ENCODE assay signal across 12 mouse cellular contexts in the genomic region with DNA sequence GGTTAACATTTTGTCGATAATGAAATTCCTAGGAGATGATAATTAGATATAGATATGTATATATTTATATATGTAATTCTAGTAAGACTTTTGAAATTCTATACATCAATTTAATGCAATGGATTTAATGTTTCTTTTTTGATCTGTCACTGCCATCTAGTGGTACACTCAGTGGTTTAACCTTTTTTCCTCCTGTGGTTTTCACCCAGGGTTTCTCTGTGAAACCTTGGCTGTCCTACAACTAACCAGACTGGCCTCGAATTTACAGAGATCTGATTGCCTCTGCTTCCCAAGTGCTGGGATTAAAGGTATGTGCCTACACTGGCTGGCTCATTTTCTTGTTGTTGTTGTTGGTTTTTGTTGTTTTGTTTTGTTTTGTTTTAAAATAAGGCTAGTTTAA.
DNase-seq lines count a peak whose midpoint lies in the region; ATAC-seq lines count a peak whose summit lies in the region.
"Had no signal": no experiment of that assay in that cellular context is flagged by ENCODE, and none has a peak within 500 bp of the region (broad histone marks: within the 10 kb centered on the region; RNA-seq: fewer than 3 reads in every experiment).

No protein-coding gene starts in this region.

- 12% methylated on average over 2 of the region's 2 CpGs for WGBS in lung, embryonic 16.5 days
- WGBS in forebrain, embryonic 15.5 days = 14% methylated on average over 2 of the region's 2 CpGs

- peak; percentile 3 to 17 for DNase-seq in cerebellum, postnatal 14 days
- DNase-seq in cerebellum, adult 18-20 months = no peak
- DNase-seq in lung, postnatal 10 days = no peak
- DNase-seq in retina, postnatal 7 days (ENCODE audit: low read depth, low spot score) = peak; percentile 20
- no peak for DNase-seq in adrenal gland, adult 2 months
- DNase-seq in left cerebral cortex, postnatal 4 days = no peak
- DNase-seq: heart, postnatal 14 days; right cerebral cortex, adult 18-20 months had no signal

- H3K4me1 ChIP-seq in lung, embryonic 16.5 days (replicated peaks; ENCODE audit: control insufficient read depth, insufficient read depth, low read length) = no peaks in the 10 kb centered on the region
- no peaks in the 10 kb centered on the region for H3K4me1 ChIP-seq in forebrain, embryonic 15.5 days
- H3K4me1 ChIP-seq: embryonic facial prominence, embryonic 13.5 days; limb, embryonic 15.5 days had no signal

- intact Hi-C loops in left cerebral cortex, postnatal 4 days (cut with DNase I) = loop anchor here (5.0 kb wide), 1 partner anchor 386 kb away; no protein-coding TSS in a partner anchor

- no peak overlapping the region for H3K4me3 ChIP-seq in lung, embryonic 16.5 days (ENCODE audit: low read length)
- no peak overlapping the region for H3K4me3 ChIP-seq in forebrain, embryonic 15.5 days
- H3K4me3 ChIP-seq: embryonic facial prominence, embryonic 13.5 days; limb, embryonic 15.5 days had no signal

- H3K9me3 ChIP-seq in lung, embryonic 16.5 days (ENCODE audit: control insufficient read depth, low read length) = no peaks in the 10 kb centered on the region
- H3K9me3 ChIP-seq in forebrain, embryonic 15.5 days = no peaks in the 10 kb centered on the region
- H3K9me3 ChIP-seq: embryonic facial prominence, embryonic 13.5 days; limb, embryonic 15.5 days had no signal

- H3K36me3 ChIP-seq in lung, embryonic 16.5 days (ENCODE audit: control insufficient read depth, insufficient read depth, low read length) = no peaks in the 10 kb centered on the region
- no peaks in the 10 kb centered on the region for H3K36me3 ChIP-seq in forebrain, embryonic 15.5 days
- H3K36me3 ChIP-seq: embryonic facial prominence, embryonic 13.5 days; limb, embryonic 15.5 days had no signal

- H3K27me3 ChIP-seq in lung, embryonic 16.5 days (ENCODE audit: control insufficient read depth, insufficient read depth, low read depth, low read length) = no peaks in the 10 kb centered on the region
- no peaks in the 10 kb centered on the region for H3K27me3 ChIP-seq in forebrain, embryonic 15.5 days
- H3K27me3 ChIP-seq: limb, embryonic 15.5 days had no signal

- H3K4me2 ChIP-seq in lung, embryonic 16.5 days (ENCODE audit: low read depth, low read length) = no peak overlapping the region
- H3K4me2 ChIP-seq in forebrain, embryonic 15.5 days (replicated peaks) = no peak overlapping the region
- H3K4me2 ChIP-seq: embryonic facial prominence, embryonic 13.5 days; limb, embryonic 15.5 days had no signal

- peak; percentile 17; the same call in 1 of the 2 replicates for ATAC-seq in lung, embryonic 16.5 days (ENCODE audit: low read depth)
- peak; percentile 67 for ATAC-seq in forebrain, embryonic 15.5 days (replicated peaks)

- no peak overlapping the region for H3K9ac ChIP-seq in lung, embryonic 16.5 days (ENCODE audit: low read length)
- no peak overlapping the region for H3K9ac ChIP-seq in forebrain, embryonic 15.5 days (replicated peaks)
- H3K9ac ChIP-seq: embryonic facial prominence, embryonic 13.5 days; limb, embryonic 15.5 days had no signal

- H3K27ac ChIP-seq in lung, embryonic 16.5 days (ENCODE audit: low read length) = no peak overlapping the region
- H3K27ac ChIP-seq in forebrain, embryonic 15.5 days (replicated peaks) = no peak overlapping the region
- H3K27ac ChIP-seq: embryonic facial prominence, embryonic 13.5 days; limb, embryonic 15.5 days had no signal

Comparison
In these comparisons a context has a peak if more than half of its experiments do, and no peak if none do; other contexts are left out.
1. DNase-seq: peak in cerebellum, postnatal 14 days (2 of 2) and retina, postnatal 7 days (single experiment); none in cerebellum, adult 18-20 months (0 of 2), lung, postnatal 10 days (single experiment), adrenal gland, adult 2 months (single experiment) and left cerebral cortex, postnatal 4 days (single experiment).